Mouse (Mus musculus) CH12.LX (cell line): ENCODE results near the gene Galnt17. TPM values are rescaled to one million over a fixed set of nuclear protein-coding genes. Genes with fewer than 3 reads are reported as not detected.

ENCODE experiments used
- DNase-seq: peaks from one replicate; pipeline ENCODE4 v3.0.0-alpha.2; 2013; ENCODE audit errors: extremely low read depth
- H3K27ac ChIP-seq: 2 replicates; pipeline ENCODE4 v1.5.1; 2012; ENCODE audit warnings: low read depth, mild to moderate bottlenecking, control low read depth, moderate library complexity; ENCODE audit not compliant: insufficient read depth
- H3K27me3 ChIP-seq: replicated peaks from 2 replicates; pipeline ENCODE3; 2012; ENCODE audit warnings: inconsistent platforms
- H3K36me3 ChIP-seq, 2 experiments: replicated peaks in 1 of 2; 2 replicates each; pipeline versions ENCODE3 to v1.6.1; 2012; ENCODE audit warnings: inconsistent platforms in 1 of 2, low read length in 1 of 2, mild to moderate bottlenecking in 1 of 2, mixed read lengths in 1 of 2, moderate library complexity in 1 of 2; ENCODE audit not compliant: control insufficient read depth in 1 of 2, insufficient read depth in 1 of 2
- H3K4me1 ChIP-seq, 2 experiments: 2 replicates each; pipeline ENCODE4 v1.6.1; 2012; ENCODE audit warnings: inconsistent platforms in 1 of 2, moderate library complexity in 1 of 2; ENCODE audit not compliant: insufficient read depth in 2 of 2, control insufficient read depth in 1 of 2
- H3K4me2 ChIP-seq: 2 replicates; pipeline ENCODE4 v1.6.1; 2012; ENCODE audit warnings: low read depth, mild to moderate bottlenecking, control low read depth; ENCODE audit not compliant: poor library complexity, insufficient read depth, severe bottlenecking
- H3K4me3 ChIP-seq, 3 experiments: fragments of 150-350 bp in 1 of 3; sonication (generic) in 1 of 3; replicated peaks in 1 of 3; 2 replicates each; pipeline versions ENCODE3 to v1.5.1; 2011 to 2012; ENCODE audit warnings: low read depth in 2 of 3, low read length in 2 of 3, mild to moderate bottlenecking in 2 of 3, moderate library complexity in 2 of 3, control low read depth in 1 of 3, improper control_type of control experiment in 1 of 3, inconsistent platforms in 1 of 3, mixed read lengths in 1 of 3; ENCODE audit not compliant: poor library complexity in 1 of 3
- H3K79me2 ChIP-seq: replicated peaks from 2 replicates; pipeline ENCODE4 v1.6.1; 2012; ENCODE audit warnings: mild to moderate bottlenecking, moderate library complexity; ENCODE audit not compliant: control insufficient read depth, poor library complexity, insufficient read depth, severe bottlenecking; ENCODE audit errors: extremely low read depth
- H3K9ac ChIP-seq: 2 replicates; pipeline ENCODE4 v1.6.1; 2012; ENCODE audit warnings: low read depth, mild to moderate bottlenecking, control low read depth, moderate library complexity; ENCODE audit not compliant: insufficient read depth
- H3K9me3 ChIP-seq: replicated peaks from 2 replicates; pipeline ENCODE3; 2012; ENCODE audit warnings: low read length, inconsistent platforms, mixed read lengths
- CHD2 ChIP-seq: IDR thresholded peaks from 2 replicates; pipeline ENCODE4 v1.6.1; 2011; ENCODE audit warnings: low read length, improper control_type of control experiment
- CTCF ChIP-seq, 2 experiments: IDR thresholded peaks in 1 of 2; conservative IDR thresholded peaks in 1 of 2; 2 replicates each; pipeline ENCODE4 v1.5.1; 2011 to 2012; ENCODE audit warnings: low read depth in 2 of 2, low read length in 2 of 2, improper control_type of control experiment in 1 of 2, inconsistent platforms in 1 of 2, mild to moderate bottlenecking in 1 of 2, moderate library complexity in 1 of 2
- E2F4 ChIP-seq: IDR thresholded peaks from 2 replicates; pipeline ENCODE4 v1.6.1; 2011; ENCODE audit warnings: low read depth, low read length, improper control_type of control experiment; ENCODE audit not compliant: insufficient replicate concordance
- ELF1 ChIP-seq: IDR thresholded peaks from 2 replicates; pipeline ENCODE4 v1.6.1; 2014; ENCODE audit warnings: low read depth, mild to moderate bottlenecking, inconsistent platforms, low read length, improper control_type of control experiment
- IRF4 ChIP-seq: IDR thresholded peaks from 2 replicates; pipeline ENCODE4 v1.6.1; 2014; ENCODE audit warnings: low read depth, mild to moderate bottlenecking, inconsistent platforms, low read length, improper control_type of control experiment
- JUN ChIP-seq: IDR thresholded peaks from 2 replicates; pipeline ENCODE4 v1.6.1; 2011; ENCODE audit warnings: low read depth, mild to moderate bottlenecking, low read length, improper control_type of control experiment, moderate library complexity; ENCODE audit not compliant: insufficient read depth
- JUND ChIP-seq: conservative IDR thresholded peaks from 2 replicates; pipeline ENCODE4 v1.6.1; 2011; ENCODE audit warnings: low read depth, low read length, improper control_type of control experiment
- KAT2A ChIP-seq: IDR thresholded peaks from 2 replicates; pipeline ENCODE4 v1.6.1; 2012; ENCODE audit warnings: low read length, improper control_type of control experiment, inconsistent platforms; ENCODE audit not compliant: insufficient replicate concordance
- MAX ChIP-seq: IDR thresholded peaks from 2 replicates; pipeline ENCODE4 v1.6.1; 2011; ENCODE audit warnings: low read length, improper control_type of control experiment
- POLR2A ChIP-seq: IDR thresholded peaks from 2 replicates; pipeline ENCODE4 v1.6.1; 2011; ENCODE audit warnings: low read depth, mild to moderate bottlenecking, improper control_type of control experiment, low read length
- RAD21 ChIP-seq: IDR thresholded peaks from 2 replicates; pipeline ENCODE4 v1.6.1; 2011; ENCODE audit warnings: low read depth, mild to moderate bottlenecking, low read length, improper control_type of control experiment, moderate library complexity
- SMC3 ChIP-seq: IDR thresholded peaks from 2 replicates; pipeline ENCODE4 v1.6.1; 2011; ENCODE audit warnings: low read depth, low read length, improper control_type of control experiment
- TCF12 ChIP-seq: IDR thresholded peaks from 2 replicates; pipeline ENCODE4 v1.6.1; 2014; ENCODE audit warnings: low read depth, mild to moderate bottlenecking, inconsistent platforms, low read length, improper control_type of control experiment
- USF1 ChIP-seq: IDR thresholded peaks from 2 replicates; pipeline ENCODE4 v1.6.1; 2014; ENCODE audit warnings: low read depth, mild to moderate bottlenecking, inconsistent platforms, low read length, improper control_type of control experiment
- USF2 ChIP-seq: conservative IDR thresholded peaks from 2 replicates; pipeline ENCODE4 v1.6.1; 2011; ENCODE audit warnings: low read depth, low read length, improper control_type of control experiment
- ZC3H11A ChIP-seq: IDR thresholded peaks from 2 replicates; pipeline ENCODE4 v1.6.1; 2012; ENCODE audit warnings: low read depth, mild to moderate bottlenecking, inconsistent platforms, low read length, improper control_type of control experiment
- ZKSCAN1 ChIP-seq: IDR thresholded peaks from 2 replicates; pipeline ENCODE4 v1.6.1; 2012; ENCODE audit warnings: low read depth, inconsistent platforms, low read length, improper control_type of control experiment, borderline replicate concordance
- ZMIZ1 ChIP-seq: IDR thresholded peaks from 2 replicates; pipeline ENCODE4 v1.6.1; 2012; ENCODE audit warnings: low read depth, mild to moderate bottlenecking, inconsistent platforms, low read length, improper control_type of control experiment
- ZNF384 ChIP-seq: IDR thresholded peaks from 2 replicates; pipeline ENCODE4 v1.6.1; 2012; ENCODE audit warnings: low read depth, low read length, improper control_type of control experiment, inconsistent platforms
- dilution Hi-C: fragments of 300-500 bp; cut with MboI; formaldehyde crosslinking; loops from 2 replicates; pipeline ENCODE4 v1.14.3; 2020; ENCODE audit warnings: low sequenced_read_pairs; ENCODE audit not compliant: extremely low pct_unique_long_range_greater_than_20kb, extremely low pct_ligation_motif_present
- in situ Hi-C: fragments of 300-500 bp; cut with MboI; formaldehyde crosslinking; loops from 3 replicates; pipeline ENCODE4 v1.14.3; 2019; ENCODE audit warnings: low sequenced_read_pairs, low pct_ligation_motif_present, low pct_unique_long_range_greater_than_20kb, mixed read lengths
- polyA plus RNA-seq: library from polyadenylated mRNA; unstranded; fragments of >175 nt; gene quantifications from 2 replicates; pipeline ENCODE4 v1.2.1, GENCODE M21; 2012; ENCODE audit warnings: low read depth; ENCODE audit not compliant: insufficient read length
- total RNA-seq, 2 experiments: library from RNA; depleted of rRNA; stranded (reverse); fragments of 300-350 nt in 1 of 2; fragments of >200 nt in 1 of 2; gene quantifications; 2 replicates each; pipeline ENCODE4 v1.2.3; 2012 to 2014

Gene Galnt17
- total and polyA plus RNA-seq, 3 experiments = 0.09 TPM; not detected in 2

- no peaks in the 10 kb centered on the region for H3K4me1 ChIP-seq
- peaks cover 0 to 4% of the 10 kb centered on the region in 2 experiments for H3K36me3 ChIP-seq
- H3K9ac ChIP-seq = no peak overlapping the region
- no peak for DNase-seq
- H3K27ac ChIP-seq = no peak overlapping the region
- dilution Hi-C loops (no loop called here), in situ Hi-C loops (no loop called here)
- H3K79me2 ChIP-seq = no peaks in the 10 kb centered on the region
- peaks cover 37% of the 10 kb centered on the region for H3K9me3 ChIP-seq
- H3K4me2 ChIP-seq = no peak overlapping the region
- no peak overlapping the region for H3K4me3 ChIP-seq
- TF ChIP-seq USF1 = no peak
- TF ChIP-seq ZNF384 = no peak
- no peak for TF ChIP-seq MAX
- TF ChIP-seq CHD2 = no peak
- no peak for TF ChIP-seq USF2
- TF ChIP-seq TCF12 = no peak
- TF ChIP-seq KAT2A = no peak
- TF ChIP-seq E2F4 = no peak
- no peak for TF ChIP-seq JUND
- no peak for TF ChIP-seq CTCF (conservative IDR thresholded peaks at IDR 0.05 in 1 of 2, IDR thresholded peaks at IDR 0.05 in 1 of 2; ENCODE audit: low read depth in 2 of 2, low read length in 2 of 2)
- no peak for TF ChIP-seq POLR2A
- TF ChIP-seq RAD21 = no peak
- TF ChIP-seq, all 38 proteins: peak for 0
- no peaks in the 10 kb centered on the region for H3K27me3 ChIP-seq
These were observed 369.2 kb downstream of the Galnt17 start for GRCm38 (mm10) chr5:130938911-130939608.

GRCm38 (mm10) chr5:130938274-130938741 is 370.0 kb downstream of the Galnt17 start:
- no peak overlapping the region for H3K27ac ChIP-seq

More at GRCm38 (mm10) chr5:130938274-130938741, 370.0 kb downstream of the Galnt17 start:
- no peaks in the 10 kb centered on the region for H3K4me1 ChIP-seq
- H3K79me2 ChIP-seq = no peaks in the 10 kb centered on the region
- in situ Hi-C loops (no loop called here), dilution Hi-C loops (no loop called here)
- H3K36me3 ChIP-seq = peaks cover 0 to 4% of the 10 kb centered on the region in 2 experiments
- no peak for DNase-seq
- H3K9me3 ChIP-seq = peaks cover 36% of the 10 kb centered on the region
- H3K9ac ChIP-seq = no peak overlapping the region
- H3K27me3 ChIP-seq = no peaks in the 10 kb centered on the region
- no peak overlapping the region for H3K4me3 ChIP-seq
- no peak overlapping the region for H3K4me2 ChIP-seq
- no peak for TF ChIP-seq TCF12
- TF ChIP-seq SMC3 = no peak
- no peak for TF ChIP-seq IRF4
- no peak for TF ChIP-seq MAX
- TF ChIP-seq ZKSCAN1 = no peak
- no peak for TF ChIP-seq ZMIZ1
- TF ChIP-seq JUN = no peak
- no peak for TF ChIP-seq ELF1
- TF ChIP-seq ZC3H11A = no peak
